20 mouse cellular contexts compared by ENCODE assay signal in the genomic region with DNA sequence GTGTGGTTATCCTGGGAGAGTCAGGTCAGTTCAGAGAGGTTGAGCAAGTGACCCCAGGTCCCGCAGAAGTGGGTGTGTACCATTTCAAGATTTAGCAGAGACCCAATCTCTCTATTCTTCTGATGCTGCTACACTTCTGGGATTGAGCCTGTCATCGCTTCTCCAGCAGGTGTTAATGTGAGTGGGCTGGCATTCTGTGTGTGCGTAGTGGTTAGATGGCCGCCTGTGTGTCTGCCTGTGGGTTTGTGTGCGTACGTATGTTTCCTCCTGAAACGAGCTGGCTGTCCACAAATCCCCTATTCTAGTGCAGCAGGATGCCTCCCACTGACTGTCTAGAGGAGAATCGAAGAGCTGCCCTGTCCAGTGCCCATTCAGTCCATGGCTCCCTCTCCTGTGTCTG. TPM values are rescaled to one million over a fixed set of nuclear protein-coding genes. Genes with fewer than 3 reads are reported as not detected.
"Had no signal": no experiment of that assay in that cellular context is flagged by ENCODE, and none has a peak within 500 bp of the region (broad histone marks: within the 10 kb centered on the region; RNA-seq: fewer than 3 reads in every experiment).

No protein-coding gene starts in this region.

- H3K4me2 ChIP-seq: limb, embryonic 13.5 days; neural tube, embryonic 15.5 days had no signal

- H3K36me3 ChIP-seq: limb, embryonic 13.5 days; midbrain, embryonic 13.5 days; neural tube, embryonic 15.5 days had no signal

- DNase-seq: kidney, adult 9 months; layer of hippocampus, adult 9-11 months; layer of hippocampus, postnatal 36 days; left cerebral cortex, postnatal 4 days; lung, adult 18-20 months; spleen, adult 18-20 months; thymus, adult 2 months; thymus, postnatal 36 days had no signal

- H3K9ac ChIP-seq: liver, embryonic 14.5 days; neural tube, embryonic 15.5 days had no signal

- H3K27ac ChIP-seq: kidney, postnatal 0 days; limb, embryonic 13.5 days; liver, embryonic 14.5 days had no signal

- H3K9me3 ChIP-seq: limb, embryonic 13.5 days; midbrain, embryonic 13.5 days; neural tube, embryonic 15.5 days had no signal

- H3K4me3 ChIP-seq: limb, embryonic 13.5 days; midbrain, embryonic 13.5 days; myocyte; neural tube, embryonic 15.5 days had no signal

RNA-seq across cellular contexts. Expression of a gene that starts 12.5 kb away (rescaled TPM):
- total RNA-seq: layer of hippocampus, adult 18-20 months; layer of hippocampus, postnatal 36 days; left cerebral cortex, postnatal 4 days; liver, adult 2 months; megakaryocyte-erythroid progenitor cell, adult 5-6 weeks had no signal
- polyA plus RNA-seq: kidney, postnatal 0 days; limb, embryonic 13.5 days; liver, adult 2 months; liver, embryonic 14.5 days; lung, embryonic 16.5 days; midbrain, embryonic 13.5 days; myocyte; neural tube, embryonic 11.5 days; neural tube, embryonic 15.5 days; stomach, embryonic 14.5 days; thymus, adult 2 months had no signal

RNA-seq across cellular contexts. Expression of a gene that starts 22.6 kb away (rescaled TPM):
- total RNA-seq: megakaryocyte-erythroid progenitor cell, adult 5-6 weeks had no signal
